Mouse (Mus musculus) megakaryocyte, embryonic 14.5 days (primary cell): ENCODE measurements around the gene Vmn1r223.

Experiments used
- FLI1 ChIP-seq: IDR thresholded peaks from 2 replicates; pipeline ENCODE4 v1.6.1; 2012; ENCODE audit warnings: low read length, inconsistent platforms, mixed read lengths
- GATA1 ChIP-seq: IDR thresholded peaks from 3 replicates; pipeline ENCODE4 v1.6.1; 2012; ENCODE audit warnings: mixed read lengths, low read length, inconsistent platforms, borderline replicate concordance

DNA sequence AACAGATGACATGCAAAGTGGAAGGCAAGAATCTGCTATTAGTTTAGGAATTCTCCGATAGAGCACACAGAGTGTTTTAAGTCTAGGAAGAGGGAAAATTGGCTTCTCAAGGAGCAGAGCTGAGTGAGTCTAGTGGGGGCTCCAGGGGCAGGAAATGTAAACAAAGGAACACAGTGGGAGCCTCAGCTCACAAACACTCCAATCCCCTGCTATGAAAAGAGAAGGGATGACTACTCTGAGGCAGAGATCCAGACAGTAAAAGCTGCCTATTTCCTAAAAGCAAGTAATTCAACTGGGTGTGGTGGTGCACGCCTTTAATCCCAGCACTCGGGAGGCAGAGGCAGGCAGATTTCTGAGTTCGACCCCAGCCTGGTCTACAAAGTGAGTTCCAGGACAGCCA is 32.6 kb downstream of the Vmn1r223 start:
- no peak for TF ChIP-seq GATA1
- no peak for TF ChIP-seq FLI1
